Mouse (Mus musculus) monocyte, adult 5-6 weeks (primary cell): ENCODE measurements around the gene Atp4a. TPM values are rescaled to one million over a fixed set of nuclear protein-coding genes. Genes with fewer than 3 reads are reported as not detected.
"Not testable (repeated sequence)": the region's sequence is repeated elsewhere in the genome, so short reads cannot be mapped to it uniquely, and the experiment has no call there.

Source experiments
- ATAC-seq: fragments of 153-309, 156-312 bp; replicated peaks from 2 replicates; pipeline ENCODE4 v1.8.0; 2017; ENCODE audit warnings: mild to moderate bottlenecking; ENCODE audit not compliant: low TSS enrichment, insufficient number of reproducible peaks, severe bottlenecking, poor library complexity, low FRiP score
- total RNA-seq: library from RNA; stranded (forward); fragments of 200-1000, 200-491, 200-594 nt; gene quantifications from 3 replicates; pipeline ENCODE4 v1.2.3, GENCODE M21; 2017

The Atp4a gene
- total RNA-seq, 1 experiment from 2014 or later, result not detected

DNA sequence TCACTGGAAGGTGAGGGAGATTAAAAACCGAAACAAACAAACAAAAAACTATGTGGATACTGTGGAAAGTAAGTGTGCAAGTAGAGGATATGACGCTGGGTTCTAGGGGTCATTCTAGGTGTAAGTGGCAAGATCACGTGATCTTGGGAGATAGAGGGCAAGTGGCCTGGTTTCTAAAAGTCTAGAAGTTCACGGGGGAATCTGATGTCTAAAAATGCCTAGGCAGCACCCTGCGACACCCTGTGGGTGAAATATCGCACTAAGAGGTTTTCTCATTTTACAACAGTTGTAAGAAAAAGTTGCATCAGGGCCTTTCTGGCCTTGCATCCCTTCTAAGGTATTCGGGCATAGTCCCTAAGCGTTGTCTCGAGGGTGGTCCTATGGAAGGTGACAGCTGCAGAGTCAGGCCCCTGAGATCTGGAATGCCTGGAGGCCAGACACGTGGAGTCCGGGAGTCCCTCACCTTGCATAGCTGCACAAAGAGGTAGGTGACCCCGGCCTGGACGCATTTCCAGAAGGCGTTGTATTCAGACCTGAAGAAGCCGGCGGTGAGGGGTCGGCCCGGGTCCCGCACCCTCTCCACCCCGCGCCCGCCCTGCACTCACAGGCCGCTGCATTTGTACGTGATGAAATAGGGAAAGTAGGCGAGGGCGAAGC, 16.9 kb downstream of the Atp4a start:
- no peak for ATAC-seq

DNA sequence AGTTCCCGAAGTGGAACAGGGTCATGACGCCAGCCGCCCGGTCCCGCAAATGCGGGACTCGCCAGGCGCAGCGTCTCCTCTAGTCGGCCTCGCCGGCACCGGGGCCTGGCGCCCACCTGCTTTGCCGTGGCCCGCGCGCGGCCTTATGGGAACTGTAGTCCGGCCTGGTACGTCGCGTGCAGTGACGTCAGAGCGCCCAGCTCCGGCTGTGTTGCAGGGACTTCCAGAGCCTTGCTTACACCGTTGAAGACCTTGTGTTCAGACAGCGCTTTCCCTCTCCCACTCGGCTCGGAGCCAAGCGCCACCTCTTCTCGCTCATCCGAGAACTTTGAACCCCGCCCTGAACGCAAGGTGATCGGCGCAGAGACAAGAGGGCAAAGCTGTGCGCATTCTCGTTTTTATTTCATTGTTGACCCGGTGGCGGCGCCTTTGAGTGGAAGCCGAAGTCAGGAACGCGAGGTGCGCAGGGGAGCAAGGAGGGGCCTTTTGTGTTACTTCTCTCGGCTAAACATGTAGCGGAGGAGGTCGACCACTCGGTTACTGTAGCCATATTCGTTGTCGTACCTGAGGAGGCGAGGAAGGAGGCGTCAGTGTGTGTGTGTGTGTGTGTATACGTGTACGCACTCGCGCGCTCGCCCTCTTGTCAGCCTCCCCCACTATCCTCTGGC, 17.5 kb downstream of the Atp4a start, which contains the start of gene Tmem147:
Gene Tmem147, minus strand, starts transcription at position 145 of the 668 bp plus-strand sequence.
- ATAC-seq, result peak; percentile 93

GRCm38 (mm10) chr7:30730064-30730722, 18.2 kb downstream of the Atp4a start:
- not testable (repeated sequence) for ATAC-seq

DNA sequence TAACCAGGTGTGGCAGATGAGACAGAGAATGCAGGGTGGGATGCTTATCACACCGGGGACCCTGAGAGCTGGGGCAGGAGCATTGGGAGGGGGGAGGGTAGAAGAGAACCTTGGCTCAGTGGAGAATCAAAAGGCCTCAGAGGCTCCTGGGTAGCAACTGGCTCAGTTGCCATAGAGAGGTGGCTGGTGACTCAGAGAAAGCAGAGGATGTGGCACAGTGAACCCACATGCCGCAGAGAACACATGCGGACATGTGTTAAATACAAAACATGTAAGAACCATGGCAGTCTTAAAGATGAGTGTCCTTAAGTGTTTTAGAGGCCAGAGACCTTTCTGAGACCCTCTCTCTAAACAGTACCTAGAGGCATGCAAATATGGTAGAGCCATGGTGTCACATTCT, 24.2 kb downstream of the Atp4a start:
- no peak for ATAC-seq

DNA sequence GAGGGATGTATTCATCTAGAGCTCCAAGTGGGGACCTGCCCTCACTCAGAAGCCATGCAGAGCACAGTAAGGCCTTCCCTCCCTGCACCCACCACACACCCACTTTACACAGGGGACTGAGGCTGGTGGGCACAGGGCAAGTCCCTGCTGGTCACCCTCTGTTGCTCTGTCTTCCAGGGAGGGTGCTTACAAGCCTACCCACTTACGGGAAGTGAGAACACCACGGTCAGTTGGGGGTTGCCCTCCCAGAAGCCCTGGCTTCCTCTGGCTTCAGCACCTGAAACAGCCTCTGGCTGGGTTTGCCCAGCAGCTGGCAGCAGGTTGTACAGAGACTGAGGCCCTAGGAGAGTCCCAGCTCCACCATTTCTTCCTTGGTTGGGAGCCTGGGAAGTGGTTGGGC, 30.6 kb downstream of the Atp4a start:
- ATAC-seq, result peak; percentile 6; the same call in 1 of the 2 replicates

GRCm38 (mm10) chr7:30743617-30744016, 31.6 kb downstream of the Atp4a start, which contains the start of gene Gapdhs:
Gapdhs (minus strand) TSS chr7:30743681.
- ATAC-seq, result not testable (repeated sequence)

- ATAC-seq, result no peak
These were observed 32.1 kb downstream of the Atp4a start for GRCm38 (mm10) chr7:30744022-30744598.

DNA sequence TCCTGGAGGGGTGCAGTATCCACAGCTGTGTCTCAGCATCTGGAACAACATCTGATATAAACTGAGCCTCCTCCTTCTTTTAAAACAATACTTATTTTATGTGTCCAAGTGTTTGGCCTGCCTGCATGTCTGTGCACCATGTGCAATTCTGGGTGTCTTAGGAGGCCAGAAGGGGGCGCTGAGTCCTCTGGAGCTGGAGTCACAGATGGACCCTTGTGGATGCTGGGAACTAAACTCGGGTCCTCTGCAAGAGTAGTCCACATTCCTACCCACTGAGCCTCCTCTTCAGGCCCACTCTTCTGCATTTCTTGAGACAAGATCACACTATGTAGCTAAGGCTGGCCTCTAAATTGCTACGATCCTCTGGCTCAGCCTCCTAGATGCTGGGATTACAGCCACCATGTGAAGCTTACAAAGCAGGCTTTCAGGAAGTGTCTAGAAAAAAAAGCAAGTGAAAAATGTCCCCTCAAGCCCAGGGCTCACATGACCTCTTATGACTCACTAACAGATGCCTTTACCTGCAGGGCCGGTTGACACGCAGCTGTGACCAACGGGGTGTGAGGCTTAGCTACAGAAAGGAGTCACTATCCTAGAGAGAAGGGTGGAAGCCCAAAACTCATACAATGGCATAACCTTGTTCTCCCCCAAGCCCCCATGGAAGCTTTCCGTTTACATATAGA, 35.7 kb downstream of the Atp4a start:
- no peak for ATAC-seq

GRCm38 (mm10) chr7:30749824-30750606, 38.0 kb downstream of the Atp4a start:
- no peak for ATAC-seq

- ATAC-seq, result no peak
These were observed 39.2 kb downstream of the Atp4a start, which contains the start of gene Sbsn for GRCm38 (mm10) chr7:30751086-30751669. Sbsn (plus strand) TSS chr7:30751471.

GRCm38 (mm10) chr7:30757001-30757400, 45.0 kb downstream of the Atp4a start:
- ATAC-seq, result no peak

GRCm38 (mm10) chr7:30758853-30759252, 46.8 kb downstream of the Atp4a start:
- no peak for ATAC-seq

DNA sequence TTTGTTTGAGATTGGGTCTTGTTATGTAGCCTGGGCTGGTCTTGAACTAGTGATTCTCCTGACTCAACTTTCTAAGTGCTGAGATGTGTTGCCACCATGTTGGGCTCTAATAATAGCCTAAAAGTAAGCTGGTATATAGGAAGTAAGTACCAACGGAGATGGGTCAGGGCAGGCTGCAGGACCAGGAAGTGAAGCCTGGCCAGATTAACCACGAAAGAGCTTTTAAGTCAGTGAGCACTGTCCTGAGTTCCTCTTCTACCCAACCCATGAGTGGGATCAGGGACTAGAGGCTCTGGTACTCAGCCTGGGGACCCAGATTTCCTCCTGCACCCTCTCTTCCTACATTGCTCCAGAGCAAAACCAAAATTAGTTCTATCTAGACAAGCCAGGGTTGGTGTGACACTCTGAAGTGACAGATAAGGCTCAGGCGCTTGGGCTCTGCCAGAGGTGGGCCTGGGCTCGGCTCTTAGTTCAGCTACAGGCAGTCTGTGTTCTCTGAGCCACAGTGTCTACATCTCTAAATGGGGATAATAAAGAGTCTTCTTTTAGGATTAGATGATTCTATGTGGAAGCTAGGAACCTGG, 49.9 kb downstream of the Atp4a start:
- ATAC-seq, result peak; percentile 71

DNA sequence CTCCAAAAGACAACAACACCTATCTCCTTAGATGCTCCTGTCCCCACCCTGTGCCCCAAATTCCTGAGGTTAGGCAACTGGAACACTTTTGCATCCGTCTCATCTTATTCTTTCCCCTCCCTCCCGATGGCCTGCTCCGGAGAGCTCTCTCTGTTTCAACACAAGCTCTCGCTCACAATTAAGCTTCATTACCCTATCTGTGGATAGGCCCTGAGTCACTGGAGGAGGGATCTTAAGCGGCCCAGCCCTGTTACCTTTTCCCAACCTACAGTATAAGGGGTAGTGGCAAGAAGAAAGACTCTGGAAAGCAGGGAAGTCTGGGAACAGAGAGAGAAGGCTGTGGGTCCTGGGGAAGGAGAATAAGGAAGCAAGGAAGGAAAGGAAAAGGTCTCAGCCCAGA, 51.4 kb downstream of the Atp4a start, which contains the start of gene Dmkn:
Gene Dmkn, plus strand, starts transcription at position 301 of the 400 bp plus-strand sequence.
- no peak for ATAC-seq

- ATAC-seq, result no peak
These were observed 53.2 kb downstream of the Atp4a start for GRCm38 (mm10) chr7:30765173-30765572.

GRCm38 (mm10) chr7:30766408-30766807, 54.4 kb downstream of the Atp4a start:
- no peak for ATAC-seq

- no peak for ATAC-seq
These were observed 57.2 kb downstream of the Atp4a start for GRCm38 (mm10) chr7:30769236-30769635.
